Mouse (Mus musculus) adrenal gland, adult 2 months (tissue): ENCODE results near the gene Fnip1. TPM values are rescaled to one million over a fixed set of nuclear protein-coding genes. Genes with fewer than 3 reads are reported as not detected.
"Not testable (repeated sequence)": the region's sequence is repeated elsewhere in the genome, so short reads cannot be mapped to it uniquely, and the experiment has no call there.

Experiments used
- DNase-seq: peaks from one replicate; pipeline ENCODE4 v3.0.0; 2021
- long read RNA-seq: library from polyadenylated mRNA; stranded (forward); transcript quantifications from one replicate; pipeline ENCODE4 v2.0.0, GENCODE M21; 2021
- polyA plus RNA-seq: library from polyadenylated mRNA; depleted of rRNA; stranded (reverse); fragments of >200 nt; gene quantifications from 2 replicates; pipeline ENCODE4 v1.2.3, GENCODE M21; 2012; rRNA removed
- total RNA-seq, 2 experiments: library from RNA; stranded (reverse); gene quantifications; 2 replicates each; pipeline ENCODE4 v1.2.3; 2021

Fnip1 gene
- total RNA-seq (10 to 100 TPM; 27.2 to 32.3 TPM), polyA plus RNA-seq (1.6 and 1.9 TPM in 2 replicates)
- long read RNA-seq, full-length matches to known transcripts = 4 of 8 reads
- long read RNA-seq, partial matches to known transcripts = 2 of 8 reads
- long read RNA-seq, other reads (novel, unspliced or antisense) = 2 of 8 reads

DNA sequence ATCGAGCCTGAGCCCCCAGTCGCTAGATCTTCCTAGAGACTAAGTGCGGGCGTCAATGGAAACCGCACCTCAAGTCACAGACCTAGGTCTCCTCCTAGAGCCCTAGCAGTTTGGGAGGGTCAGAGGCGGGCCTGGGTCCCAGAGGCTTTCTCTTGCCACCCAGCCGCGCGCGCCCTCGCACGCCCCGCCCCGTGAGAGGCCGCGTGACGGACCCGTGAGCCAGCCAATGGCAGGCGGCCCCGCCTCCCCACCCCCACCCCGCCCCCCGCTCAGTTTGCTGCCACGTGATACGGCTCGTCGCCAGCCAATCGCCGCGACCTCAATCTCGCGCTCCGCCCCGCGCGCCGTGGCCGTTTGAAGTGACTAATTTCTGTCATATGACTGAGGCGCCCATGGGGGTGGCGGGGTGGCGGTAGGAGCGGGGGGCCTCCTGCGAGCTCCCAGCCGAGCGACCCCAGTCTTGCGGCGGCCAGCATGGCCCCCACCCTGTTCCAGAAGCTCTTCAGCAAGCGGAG, at the start of gene Fnip1:
Fnip1 (plus strand) TSS at position 377 of the 515 bp plus-strand sequence.
- peak; percentile 96 for DNase-seq

- DNase-seq = no peak
Measured at GRCm38 (mm10) chr11:54390386-54390785, 47.6 kb upstream of the Fnip1 start.

GRCm38 (mm10) chr11:54391326-54391725, 46.7 kb upstream of the Fnip1 start:
- DNase-seq = no peak

GRCm38 (mm10) chr11:54396686-54397085, 41.3 kb upstream of the Fnip1 start:
- no peak for DNase-seq

GRCm38 (mm10) chr11:54398058-54398457, 39.9 kb upstream of the Fnip1 start:
- no peak for DNase-seq

- DNase-seq = not testable (repeated sequence)
Measured at GRCm38 (mm10) chr11:54400803-54401202, 37.2 kb upstream of the Fnip1 start.

- DNase-seq = no peak
Measured at GRCm38 (mm10) chr11:54404885-54405284, 33.1 kb upstream of the Fnip1 start.

DNA sequence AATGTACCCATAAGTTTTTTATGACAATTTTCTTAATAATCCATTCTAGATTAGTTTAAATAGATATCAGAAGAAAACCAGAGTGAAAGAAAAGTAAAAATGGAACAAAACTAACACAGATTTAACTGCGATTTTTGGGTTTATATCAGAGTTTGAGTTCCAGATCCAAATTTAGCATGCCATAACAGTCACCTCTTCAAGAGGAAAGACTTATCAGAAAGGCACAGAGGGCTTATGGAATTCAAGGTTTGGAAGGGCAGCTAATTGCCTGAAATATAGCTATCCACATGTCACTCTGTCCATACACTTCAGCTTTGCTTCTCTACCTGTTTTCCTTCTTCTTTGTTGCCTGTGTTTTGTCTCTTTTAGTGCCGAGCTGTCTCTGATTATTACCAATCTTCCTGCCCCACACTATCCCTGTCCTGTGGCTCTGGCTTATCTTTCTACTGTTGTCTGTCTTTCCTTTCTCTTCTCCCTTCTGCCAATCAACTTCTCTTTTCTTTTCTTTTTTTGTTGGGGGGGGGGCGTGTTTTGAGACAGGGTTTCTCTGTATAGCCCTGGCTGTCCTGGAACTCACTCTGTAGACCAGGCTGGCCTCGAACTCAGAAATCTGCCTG, 31.0 kb upstream of the Fnip1 start:
- no peak for DNase-seq

GRCm38 (mm10) chr11:54410612-54411011, 27.4 kb upstream of the Fnip1 start:
- no peak for DNase-seq

DNA sequence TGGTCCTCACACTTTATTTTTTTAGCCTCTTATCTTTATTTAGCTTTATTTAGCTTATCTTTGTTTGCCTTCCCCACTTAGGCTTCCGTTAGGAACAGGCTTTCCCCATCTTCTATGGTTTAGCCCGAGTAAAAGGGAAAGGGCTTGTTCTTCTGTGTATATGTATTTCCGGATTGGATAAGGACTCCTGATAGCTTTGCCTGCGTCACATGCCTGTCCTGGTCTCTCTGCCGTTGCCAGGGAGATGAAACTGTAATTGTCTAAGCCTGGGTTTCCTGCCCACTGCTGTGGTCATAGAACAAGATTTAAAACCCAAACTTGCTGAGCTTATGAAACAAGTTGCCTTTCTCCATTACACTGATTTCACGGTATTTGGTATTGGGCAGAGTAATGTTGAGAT, 25.0 kb upstream of the Fnip1 start:
- DNase-seq = peak; percentile 14

DNA sequence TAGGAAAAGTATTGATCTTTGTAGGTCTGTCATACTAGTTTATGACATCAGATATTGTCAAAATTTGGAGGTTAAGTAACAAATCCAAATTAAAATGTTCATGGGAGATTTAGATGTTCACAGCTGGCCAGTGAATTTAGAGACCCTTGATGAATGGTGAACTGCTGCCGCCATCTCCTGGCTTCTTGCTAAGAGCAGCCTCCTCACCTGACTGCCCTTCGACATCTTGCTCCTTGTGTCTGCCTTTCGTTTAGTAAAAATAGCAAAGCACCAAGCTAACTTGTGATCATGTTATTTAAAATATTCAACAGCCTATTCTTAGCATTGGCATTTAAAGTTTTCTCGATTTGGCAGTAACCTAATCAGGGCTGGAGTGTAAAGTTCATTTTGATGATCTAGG, 15.0 kb upstream of the Fnip1 start:
- DNase-seq = no peak

DNA sequence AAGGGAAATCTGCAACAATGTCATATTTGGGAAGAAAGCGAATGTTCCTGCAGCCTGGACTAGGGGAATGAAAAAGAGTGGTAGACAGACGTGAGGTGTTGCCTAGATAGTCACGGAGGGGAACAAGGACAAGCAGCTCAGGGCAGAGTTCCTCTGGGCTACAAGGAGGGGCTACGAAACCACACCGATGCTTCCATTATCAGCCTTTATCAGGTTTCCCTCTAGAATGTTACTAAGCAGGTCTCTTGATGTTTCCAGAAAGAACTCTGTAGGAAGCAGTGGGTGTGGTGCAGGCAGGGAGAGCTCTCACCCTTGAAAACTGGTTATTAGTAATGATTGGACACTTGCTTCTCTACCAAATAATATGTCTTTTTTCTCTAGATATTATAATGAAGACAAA, 11.7 kb upstream of the Fnip1 start:
- no peak for DNase-seq

- no peak for DNase-seq
Measured at GRCm38 (mm10) chr11:54427138-54427537, 10.9 kb upstream of the Fnip1 start.

DNA sequence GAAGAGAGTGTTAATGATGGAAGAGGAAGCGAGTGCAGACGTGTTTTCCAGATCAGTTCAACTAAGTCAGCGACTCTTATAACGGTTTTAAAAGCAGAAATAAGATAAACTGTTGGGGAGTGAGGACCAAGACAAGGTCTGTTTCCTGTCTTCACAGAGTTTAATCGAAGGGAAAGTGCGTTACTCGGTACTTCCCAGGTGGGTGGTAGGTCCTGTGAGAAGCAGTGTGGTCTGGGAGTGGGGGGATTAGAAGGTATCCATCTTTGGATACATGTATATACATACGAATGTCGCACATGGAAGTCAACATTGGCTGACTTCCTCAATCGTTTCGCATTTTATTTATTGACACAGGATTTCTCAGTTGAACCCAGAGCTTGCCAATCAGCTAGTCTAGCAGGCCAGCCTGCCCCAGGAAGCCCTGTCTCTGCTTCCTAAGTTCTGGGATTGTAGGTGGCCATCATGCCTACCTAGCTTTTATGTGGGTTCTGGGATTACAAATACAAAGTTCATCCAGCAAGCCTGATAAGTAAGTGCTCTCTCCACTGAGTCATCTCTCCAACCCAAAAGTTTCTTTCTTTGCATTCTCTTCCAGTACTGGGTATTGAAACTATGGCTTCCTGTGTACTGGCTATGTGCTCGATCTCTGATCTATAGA, 10.2 kb upstream of the Fnip1 start:
- no peak for DNase-seq

DNA sequence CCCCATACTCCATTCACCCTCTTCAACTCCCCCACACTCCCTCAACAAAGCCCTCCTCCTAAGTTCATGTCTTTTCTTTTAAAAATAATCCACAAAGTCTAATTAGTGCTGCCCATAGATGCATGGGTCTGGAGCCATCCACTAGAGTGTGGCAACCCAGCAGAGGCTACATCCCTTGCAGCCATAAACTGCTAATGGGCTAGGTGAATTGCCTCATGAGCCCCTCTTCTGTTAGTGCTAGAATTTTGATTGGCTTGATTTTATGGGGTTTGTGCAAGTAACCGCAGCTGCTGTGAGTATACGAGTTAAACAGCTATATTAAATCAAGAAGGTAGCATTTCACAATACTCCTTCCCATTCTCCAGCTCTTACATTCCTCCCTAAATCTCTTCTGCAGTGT, 8.8 kb upstream of the Fnip1 start:
- no peak for DNase-seq

GRCm38 (mm10) chr11:54435797-54436196, 2.2 kb upstream of the Fnip1 start:
- no peak for DNase-seq

DNA sequence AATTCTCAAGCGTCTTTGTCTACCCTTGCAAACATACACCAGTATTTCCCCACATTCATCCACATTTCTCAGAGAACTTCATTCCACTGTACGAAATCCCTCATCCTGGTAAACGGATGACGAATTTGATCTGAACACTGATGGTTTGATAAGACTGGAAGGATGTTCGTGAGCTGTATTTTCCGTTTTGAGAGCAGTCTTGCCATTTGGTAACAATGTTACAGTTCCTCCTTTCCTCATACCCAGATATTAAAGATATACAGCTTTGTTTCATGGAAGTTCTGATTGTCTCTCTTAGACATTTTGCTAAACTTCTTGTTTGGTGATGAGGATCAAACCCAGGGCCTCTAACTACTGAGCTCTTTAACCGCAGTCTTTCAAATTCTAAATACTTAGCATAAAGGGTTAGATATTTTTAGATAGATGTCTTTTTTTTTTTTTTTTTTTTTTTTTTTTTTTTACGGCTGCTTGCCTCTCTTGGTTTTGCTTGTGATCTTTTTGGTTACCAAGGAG, 633 bp upstream of the Fnip1 start:
- no peak for DNase-seq

GRCm38 (mm10) chr11:54438366-54438781, 375 bp downstream of the Fnip1 start:
- peak; percentile 79 for DNase-seq

DNA sequence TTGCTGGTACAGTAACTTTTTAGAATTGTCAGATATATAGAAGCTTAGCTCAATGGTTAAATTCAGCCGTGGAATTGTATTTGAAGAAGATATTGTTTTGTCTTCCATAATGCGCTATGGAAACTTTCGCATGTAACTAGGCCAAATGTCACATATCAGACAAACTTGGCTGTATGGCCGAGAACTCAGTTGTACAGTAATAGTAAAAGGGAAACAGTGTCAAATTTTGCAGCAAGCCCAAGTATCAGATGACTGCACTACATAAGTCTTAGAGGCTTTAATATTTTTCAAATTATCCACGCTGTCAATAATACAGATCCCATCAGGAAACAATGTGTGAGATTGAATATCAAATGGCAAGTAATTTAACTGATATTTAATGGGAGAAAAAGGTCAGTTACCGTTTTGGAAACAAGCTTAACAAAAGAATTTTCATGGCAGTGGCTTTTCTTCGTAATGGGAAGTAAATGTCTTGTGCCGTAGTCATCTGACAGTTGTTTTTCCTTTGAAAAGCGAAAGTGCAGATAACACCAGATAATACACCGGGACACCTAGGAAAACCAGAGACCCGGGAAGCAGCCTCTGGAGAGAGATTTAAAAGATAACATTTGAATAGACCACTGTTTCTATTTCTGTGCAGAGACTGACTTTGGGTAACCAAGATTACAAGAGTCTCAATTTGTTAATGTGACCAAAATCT, 1.1 kb downstream of the Fnip1 start:
- no peak for DNase-seq

DNA sequence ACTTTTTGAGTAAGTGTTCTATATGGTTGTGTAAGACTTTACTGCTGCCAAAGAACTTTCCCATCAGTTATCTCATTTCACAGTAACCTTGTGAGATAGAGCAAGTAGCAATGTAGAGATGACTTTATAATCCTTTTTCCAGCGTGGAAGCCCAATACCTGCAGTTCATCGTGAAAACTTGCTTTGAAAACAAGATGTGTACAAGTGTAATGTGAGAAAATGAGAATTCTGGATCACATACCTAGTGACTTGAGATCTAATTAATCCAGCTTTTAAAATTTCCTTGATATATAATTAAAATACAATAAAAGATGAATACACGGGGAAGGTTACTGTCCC, 1.7 kb downstream of the Fnip1 start:
- DNase-seq = no peak

- not testable (repeated sequence) for DNase-seq
Measured at GRCm38 (mm10) chr11:54450757-54451156, 12.8 kb downstream of the Fnip1 start.

GRCm38 (mm10) chr11:54454516-54454915, 16.5 kb downstream of the Fnip1 start:
- DNase-seq = no peak

GRCm38 (mm10) chr11:54456875-54457274, 18.9 kb downstream of the Fnip1 start:
- no peak for DNase-seq
